Mouse (Mus musculus): ENCODE measurements at regions not wholly inside any gene's neighbourhood (a gene's known extent, or its start where the extent isn't known, plus 50 kb on each side); places are given as distances from the start of the nearest gene placed in this dataset.

GRCm38 (mm10) chr3:21218936-21219335 lies 852.0 kb upstream of the Agtr1b start:
- DNase-seq, result no peak

GRCm38 (mm10) chr3:21241184-21241583 lies 835.3 kb upstream of the Tbl1xr1 start:
- no peak for DNase-seq

DNA sequence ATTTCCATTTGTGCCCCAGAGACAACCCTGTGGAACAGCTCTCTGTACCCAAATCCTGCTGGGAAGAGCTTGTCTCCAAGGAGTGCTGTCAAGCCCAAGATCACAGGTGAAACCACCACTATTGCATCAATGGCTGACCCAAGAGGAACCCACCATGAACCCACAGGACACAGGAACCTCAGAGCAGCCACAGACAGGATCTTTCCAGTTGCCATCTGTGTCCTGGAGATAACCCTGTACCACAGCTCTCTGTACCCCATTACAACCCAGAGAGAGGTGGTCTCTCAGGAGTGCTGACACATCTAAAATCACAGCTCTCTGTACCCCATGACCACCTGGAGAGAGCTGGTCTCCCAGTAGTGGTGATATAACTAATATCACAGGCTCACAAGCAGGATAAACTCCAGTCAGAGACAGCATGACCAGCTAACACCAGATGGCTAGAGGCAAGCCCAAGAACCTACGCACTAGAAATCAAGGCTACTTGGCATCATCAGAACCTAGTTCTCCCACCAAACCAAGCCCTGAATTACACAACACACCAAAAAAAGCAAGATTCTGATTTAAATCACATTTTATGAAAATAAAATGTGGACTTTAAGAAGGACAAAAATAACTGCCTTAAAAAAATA lies 820.2 kb upstream of the Tbl1xr1 start:
- DNase-seq, result no peak

DNA sequence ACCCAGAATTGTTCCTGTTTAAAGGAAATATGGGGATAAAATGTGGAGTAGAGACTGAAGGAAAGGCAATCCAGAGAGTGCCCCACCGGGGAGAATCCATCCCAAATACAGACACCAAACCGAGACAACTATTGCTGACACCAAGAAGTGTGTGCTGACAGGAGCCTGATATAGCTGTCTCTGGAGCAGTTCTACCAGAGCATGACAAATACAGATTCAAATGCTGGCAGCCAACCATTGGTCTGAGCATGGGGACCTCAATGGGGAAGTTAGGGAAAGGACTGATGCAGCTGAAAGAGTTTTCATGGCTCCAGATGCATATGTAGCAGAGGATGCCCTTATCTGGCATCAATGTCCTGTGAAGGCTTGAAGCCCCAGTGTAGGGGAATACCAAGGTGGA lies 813.1 kb upstream of the Tbl1xr1 start:
- no peak for DNase-seq

GRCm38 (mm10) chr3:21265491-21265890 lies 811.0 kb upstream of the Tbl1xr1 start:
- DNase-seq, result no peak

- DNase-seq, result peak; percentile 11
These were observed 807.9 kb upstream of the Tbl1xr1 start for GRCm38 (mm10) chr3:21268429-21269129.

- no peak for DNase-seq
These were observed 807.4 kb upstream of the Tbl1xr1 start for GRCm38 (mm10) chr3:21269130-21269440.

GRCm38 (mm10) chr3:21270788-21271187 lies 805.7 kb upstream of the Tbl1xr1 start:
- no peak for DNase-seq

DNA sequence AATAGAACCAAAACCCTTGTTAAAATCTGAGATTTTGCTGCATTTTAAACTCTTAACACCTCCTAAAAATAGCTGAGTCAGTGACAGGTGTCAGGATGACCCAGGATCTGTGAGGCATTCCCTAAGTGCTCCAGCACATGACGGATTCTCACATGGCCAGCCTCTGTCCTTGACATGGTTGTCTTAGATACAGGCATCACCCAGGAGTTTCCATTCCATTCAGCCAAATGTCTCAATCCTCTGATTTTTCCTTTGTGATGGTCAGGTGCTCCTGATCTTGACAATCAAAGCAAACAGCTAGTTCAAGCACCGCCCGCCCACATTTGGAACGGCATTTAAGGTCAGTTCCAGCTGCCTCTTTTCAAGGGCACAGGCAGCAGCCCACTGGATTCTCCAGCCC lies 804.2 kb upstream of the Tbl1xr1 start:
- DNase-seq, result no peak

- no peak for DNase-seq
These were observed 783.7 kb upstream of the Tbl1xr1 start for GRCm38 (mm10) chr3:21292774-21293173.

DNA sequence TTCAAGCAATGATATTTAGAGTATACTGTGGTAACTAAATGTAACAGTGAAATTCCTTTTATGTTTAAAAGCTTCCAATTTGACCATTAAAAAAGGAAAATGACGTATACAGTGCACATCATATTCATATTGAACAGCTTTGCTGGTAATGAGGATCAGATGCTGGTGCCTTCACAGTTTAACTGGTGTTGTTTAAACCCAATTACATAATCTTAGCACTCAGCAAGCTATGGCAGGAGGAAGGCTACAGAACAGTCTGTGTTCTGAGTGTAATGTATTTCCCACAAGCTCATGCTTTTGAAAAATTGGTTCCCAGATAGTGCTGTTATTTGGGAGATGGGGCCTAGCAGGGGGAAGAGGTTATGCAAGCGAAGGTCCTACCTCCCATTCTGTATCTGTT lies 783.1 kb upstream of the Tbl1xr1 start:
- no peak for DNase-seq

DNA sequence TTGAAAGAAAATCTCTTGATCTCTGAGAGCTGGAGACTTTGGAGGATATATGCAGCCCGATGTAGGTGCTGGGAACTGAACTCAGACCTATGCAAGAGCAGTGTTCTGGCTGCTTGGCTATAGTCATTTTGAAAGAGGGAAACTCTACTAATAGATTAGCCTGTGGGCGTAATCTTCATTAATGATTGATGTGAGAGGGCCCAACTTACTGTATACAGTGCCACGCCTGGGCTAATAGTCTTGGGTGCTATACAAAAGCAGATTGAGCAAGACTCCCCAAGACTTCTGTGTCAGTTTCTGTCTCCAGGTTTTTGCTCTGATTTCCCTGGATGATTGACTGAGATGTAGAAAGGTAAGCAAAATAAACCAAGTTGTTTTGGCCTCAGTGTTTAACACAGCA lies 781.7 kb upstream of the Tbl1xr1 start:
- DNase-seq, result no peak

DNA sequence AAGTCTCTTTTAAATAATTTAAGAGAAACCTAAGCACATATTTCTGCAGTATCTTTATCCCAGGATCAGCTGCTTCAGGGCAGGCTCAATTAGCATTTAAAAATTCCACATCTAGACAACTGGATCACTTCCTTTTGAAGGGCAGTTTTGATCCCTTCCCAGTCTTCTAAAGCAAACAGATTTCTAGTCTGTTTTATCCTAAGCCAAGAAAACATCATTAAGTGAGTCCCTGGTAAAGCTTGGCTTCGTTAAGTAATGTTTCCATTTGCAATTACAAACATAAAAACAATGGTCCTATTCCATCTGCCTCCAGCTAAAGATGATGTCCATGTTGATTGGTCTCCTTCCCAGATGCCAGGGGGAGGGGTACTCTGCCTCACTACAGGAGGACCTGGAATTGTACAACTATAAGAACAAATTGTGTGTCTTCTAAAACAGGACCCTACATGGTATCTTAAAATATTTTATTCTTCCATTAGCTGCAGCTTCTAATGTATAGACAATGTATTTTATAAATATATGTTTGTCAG lies 779.8 kb upstream of the Tbl1xr1 start:
- no peak for DNase-seq

DNA sequence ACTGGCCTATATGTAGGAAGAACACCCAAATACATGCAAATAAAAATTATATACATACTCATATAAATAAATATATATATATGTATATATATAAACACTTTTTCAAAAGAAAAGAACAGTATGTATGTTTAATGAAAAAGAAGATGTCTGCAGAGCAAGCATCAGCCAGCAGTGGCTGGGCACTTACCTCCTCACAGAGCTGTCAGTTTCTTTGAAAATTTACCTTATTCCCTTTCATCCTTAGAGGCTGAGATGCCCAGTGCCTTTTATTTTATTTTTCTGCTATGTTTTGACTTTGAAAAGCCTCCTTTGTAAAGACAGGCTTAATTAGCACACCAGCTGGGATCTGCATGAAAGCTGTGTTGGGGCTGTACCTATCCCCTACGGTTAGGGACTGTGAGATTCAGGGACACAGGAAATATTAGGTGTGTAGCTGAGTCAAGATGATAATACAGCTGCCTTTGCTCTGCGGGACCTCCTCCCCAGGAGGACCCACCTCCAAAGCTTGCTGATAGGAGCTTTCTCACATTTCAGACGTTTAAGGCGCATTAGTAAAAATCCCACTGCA lies 751.0 kb upstream of the Tbl1xr1 start:
- no peak for DNase-seq

DNA sequence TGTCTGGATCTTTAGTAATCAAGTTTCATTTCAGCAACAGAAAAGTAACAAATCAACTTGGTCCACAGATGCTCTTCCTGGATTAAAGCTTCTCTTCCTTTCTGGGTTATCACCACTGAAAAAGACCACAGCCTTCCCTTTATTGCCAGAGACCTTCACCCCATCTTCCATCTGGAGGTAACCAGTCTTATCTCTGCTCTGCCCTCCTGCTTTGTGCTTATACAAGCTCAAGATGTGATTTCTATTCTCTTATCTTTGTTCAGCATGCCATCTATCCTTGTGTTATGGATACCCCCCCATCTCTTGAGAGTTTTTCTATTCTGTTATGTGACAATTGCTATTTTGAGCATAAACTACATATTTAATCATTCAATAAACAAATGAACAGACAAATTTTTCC lies 734.5 kb upstream of the Tbl1xr1 start:
- no peak for DNase-seq

GRCm38 (mm10) chr3:21343095-21343494 lies 733.4 kb upstream of the Tbl1xr1 start:
- no peak for DNase-seq

- no peak for DNase-seq
These were observed 727.0 kb upstream of the Tbl1xr1 start for GRCm38 (mm10) chr3:21349421-21349820.

DNA sequence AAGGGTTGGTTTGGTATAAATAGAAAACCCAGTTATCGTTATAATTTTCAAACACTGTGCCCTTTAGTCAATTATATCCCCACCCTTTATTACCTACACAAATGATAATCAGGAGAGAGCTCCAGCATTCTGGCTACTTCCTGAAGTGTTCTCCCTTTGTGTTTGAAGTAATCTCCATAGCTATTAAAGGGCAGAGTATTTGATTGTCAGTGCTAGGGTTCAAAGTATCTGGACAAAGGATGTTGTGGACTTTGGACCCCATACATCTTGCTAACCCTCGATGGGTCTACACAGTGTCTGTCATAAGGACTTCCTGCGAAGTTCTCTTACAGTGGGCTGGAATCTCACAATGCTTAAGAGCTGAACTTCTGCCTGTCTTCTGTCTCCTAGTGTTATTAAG lies 720.3 kb upstream of the Tbl1xr1 start:
- DNase-seq, result no peak

DNA sequence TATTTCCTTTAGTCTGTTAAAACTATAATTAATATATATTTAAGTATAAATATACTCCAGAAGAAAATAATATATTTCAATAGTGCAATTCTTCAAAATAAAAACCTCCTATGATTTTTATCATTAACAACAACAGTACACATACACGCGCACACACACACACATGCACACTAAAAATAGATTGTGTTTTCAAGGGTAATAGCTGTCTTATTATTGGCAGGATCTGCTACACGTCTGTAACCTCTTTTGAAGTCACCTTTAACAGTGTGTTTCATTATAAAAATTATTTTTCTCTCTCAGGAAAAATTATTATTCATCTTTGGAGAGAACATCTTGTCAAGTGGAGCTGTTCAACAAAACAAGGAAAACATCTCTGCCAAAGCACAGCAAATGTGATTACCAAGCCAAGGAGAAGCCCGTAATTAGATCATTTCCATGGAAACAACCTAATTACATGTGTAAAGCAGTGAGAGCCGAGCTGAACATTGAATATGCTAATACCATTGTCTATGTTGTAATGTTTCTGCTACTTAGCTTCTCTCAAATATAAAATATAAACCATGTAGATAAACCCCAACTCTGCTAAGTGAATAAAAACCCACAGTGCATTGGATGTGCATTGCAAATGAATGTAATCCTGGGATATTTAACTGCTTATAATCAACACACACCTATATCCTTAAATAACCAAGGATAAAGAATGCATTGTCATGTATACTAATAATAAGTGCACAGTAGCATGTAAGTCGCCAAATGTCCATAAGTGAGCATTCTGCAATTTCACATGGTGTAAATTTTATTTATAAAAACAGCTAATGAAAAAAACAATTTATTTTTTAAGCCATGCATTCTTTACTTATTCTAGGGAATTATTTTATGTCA lies 719.4 kb upstream of the Tbl1xr1 start:
- DNase-seq, result no peak

GRCm38 (mm10) chr3:21358068-21358467 lies 718.4 kb upstream of the Tbl1xr1 start:
- DNase-seq, result no peak

GRCm38 (mm10) chr3:21361069-21361468 lies 715.4 kb upstream of the Tbl1xr1 start:
- no peak for DNase-seq

- no peak for DNase-seq
These were observed 696.6 kb upstream of the Tbl1xr1 start for GRCm38 (mm10) chr3:21379816-21380215.

DNA sequence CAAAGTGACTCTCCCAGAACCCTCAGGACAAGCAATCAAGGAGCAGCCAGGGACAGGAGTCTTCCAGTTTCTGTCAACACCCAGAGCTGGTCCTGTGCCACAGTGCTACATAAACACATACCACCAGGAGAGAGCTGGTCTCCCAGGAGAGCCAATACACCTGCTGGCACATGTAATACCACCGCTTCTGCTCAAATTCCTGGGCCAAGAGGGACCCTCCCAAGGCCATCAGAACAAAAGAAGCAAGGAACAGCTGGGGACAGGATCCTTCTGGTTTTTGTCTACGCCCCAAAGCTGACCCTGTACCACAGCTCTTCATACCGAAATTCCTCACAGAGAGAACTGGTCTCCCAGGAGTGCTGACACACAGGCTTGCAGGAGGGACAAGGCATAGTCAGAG lies 695.4 kb upstream of the Tbl1xr1 start:
- no peak for DNase-seq
